8 mouse cellular contexts compared by ENCODE assay signal in the genomic region with DNA sequence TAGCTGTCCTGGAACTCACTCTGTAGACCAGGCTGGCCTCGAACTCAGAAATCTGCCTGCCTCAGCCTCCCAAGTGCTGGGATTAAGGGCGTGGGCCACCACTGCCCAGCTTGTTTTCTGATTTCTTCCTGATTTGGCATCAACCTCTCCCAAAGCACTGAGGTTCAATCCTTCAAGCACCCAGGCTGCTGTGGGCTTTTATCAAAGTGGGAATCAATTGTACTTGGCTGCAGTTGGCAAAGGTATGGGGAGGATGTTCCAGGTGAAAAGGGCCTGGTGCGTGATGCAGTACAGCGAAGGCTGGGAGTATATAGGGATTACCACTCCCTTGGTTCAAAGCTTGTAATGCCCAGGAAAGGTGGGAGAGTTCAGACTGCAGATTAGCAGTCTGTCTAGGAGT. TPM values are rescaled to one million over a fixed set of nuclear protein-coding genes. Genes with fewer than 3 reads are reported as not detected.
DNase-seq lines count a peak whose midpoint lies in the region; ATAC-seq and TF ChIP-seq lines count a peak whose summit lies in the region.

No protein-coding gene starts in this region.

- H3K4me1 ChIP-seq in neural tube, embryonic 11.5 days (ENCODE audit: control insufficient read depth, insufficient read depth, low read length), result peaks cover 15% of the 10 kb centered on the region
- peaks cover 78% of the 10 kb centered on the region for H3K4me1 ChIP-seq in liver, embryonic 12.5 days
- H3K4me1 ChIP-seq in stomach, embryonic 16.5 days (ENCODE audit: control insufficient read depth, insufficient read depth, low read length), result peaks cover 33% of the 10 kb centered on the region

- peak overlapping the region; percentile 76 for H3K4me3 ChIP-seq in gastrocnemius, adult 2 months
- no peak overlapping the region; the same call in 1 of the 2 replicates for H3K4me3 ChIP-seq in neural tube, embryonic 11.5 days (ENCODE audit: low read depth, low read length)
- peak overlapping the region; percentile 85 for H3K4me3 ChIP-seq in liver, embryonic 12.5 days
- H3K4me3 ChIP-seq in stomach, embryonic 16.5 days (replicated peaks; ENCODE audit: low read length), result peak overlapping the region; percentile 71

- no peak for DNase-seq in gastrocnemius, adult 2 months
- no peak for DNase-seq in gastrocnemius, postnatal 14 days
- no peak for DNase-seq in neural tube, embryonic 11.5 days (ENCODE audit: low spot score)
- DNase-seq in neural tube, embryonic 10.5 days (ENCODE audit: extremely low spot score, low spot score), result no peak
- no peak for DNase-seq in cerebellum, postnatal 14 days
- no peak for DNase-seq in gastrocnemius, adult 8-10 months (ENCODE audit: low spot score in 2 of 2)

- H3K36me3 ChIP-seq in neural tube, embryonic 11.5 days (ENCODE audit: control insufficient read depth, insufficient read depth, low read length), result peaks cover 14% of the 10 kb centered on the region
- H3K36me3 ChIP-seq in liver, embryonic 12.5 days, result peaks cover 34% of the 10 kb centered on the region
- H3K36me3 ChIP-seq in stomach, embryonic 16.5 days (ENCODE audit: control insufficient read depth, insufficient read depth, low read length), result peaks cover 3% of the 10 kb centered on the region; the same call in 1 of the 2 replicates

- WGBS in neural tube, embryonic 11.5 days, result 56% methylated on average over 4 of the region's 4 CpGs
- 53% methylated on average over 4 of the region's 4 CpGs for WGBS in liver, embryonic 12.5 days (ENCODE audit: insufficient replicate concordance)
- WGBS in stomach, embryonic 16.5 days, result 58% methylated on average over 4 of the region's 4 CpGs

- intact Hi-C loops in gastrocnemius, adult 2 months (cut with DNase I), result no loop called here
- intact Hi-C loops in gastrocnemius, postnatal 14 days (cut with DNase I; ENCODE audit: low total_unique reads), result no loop called here

- H3K27ac ChIP-seq in gastrocnemius, adult 2 months, result peak overlapping the region; percentile 76
- H3K27ac ChIP-seq in neural tube, embryonic 11.5 days (ENCODE audit: low read depth, low read length), result no peak overlapping the region
- peak overlapping the region; percentile 57 for H3K27ac ChIP-seq in liver, embryonic 12.5 days
- H3K27ac ChIP-seq in stomach, embryonic 16.5 days (ENCODE audit: low read length), result no peak overlapping the region

- ATAC-seq in neural tube, embryonic 11.5 days (ENCODE audit: insufficient read depth, low FRiP score, low TSS enrichment), result no peak
- ATAC-seq in liver, embryonic 12.5 days, result no peak
- ATAC-seq in stomach, embryonic 16.5 days (ENCODE audit: insufficient read depth, low FRiP score), result no peak

- H3K27me3 ChIP-seq in neural tube, embryonic 11.5 days (ENCODE audit: control insufficient read depth, insufficient read depth, low read length), result no peaks in the 10 kb centered on the region
- no peaks in the 10 kb centered on the region for H3K27me3 ChIP-seq in liver, embryonic 12.5 days (replicated peaks)
- H3K27me3 ChIP-seq in stomach, embryonic 16.5 days (ENCODE audit: control insufficient read depth, insufficient read depth, low read length), result no peaks in the 10 kb centered on the region

- H3K9me3 ChIP-seq in neural tube, embryonic 11.5 days (ENCODE audit: control insufficient read depth, low read length), result no peaks in the 10 kb centered on the region
- no peaks in the 10 kb centered on the region for H3K9me3 ChIP-seq in liver, embryonic 12.5 days (replicated peaks)
- H3K9me3 ChIP-seq in stomach, embryonic 16.5 days (replicated peaks; ENCODE audit: control insufficient read depth, low read length), result no peaks in the 10 kb centered on the region

- no peak for TF ChIP-seq CTCF in gastrocnemius, adult 2 months (IDR thresholded peaks at IDR 0.05)

- peak overlapping the region; percentile 56 for H3K4me2 ChIP-seq in neural tube, embryonic 11.5 days (ENCODE audit: low read depth)
- peak overlapping the region; percentile 94 for H3K4me2 ChIP-seq in liver, embryonic 12.5 days
- peak overlapping the region; percentile 72 for H3K4me2 ChIP-seq in stomach, embryonic 16.5 days (ENCODE audit: low read depth, low read length)

- no peak overlapping the region for H3K9ac ChIP-seq in neural tube, embryonic 11.5 days (ENCODE audit: low read length)
- peak overlapping the region; percentile 96; the same call in 1 of the 2 replicates for H3K9ac ChIP-seq in liver, embryonic 12.5 days
- H3K9ac ChIP-seq in stomach, embryonic 16.5 days (ENCODE audit: low read length), result peak overlapping the region; percentile 63; the same call in 1 of the 2 replicates

RNA-seq across cellular contexts. Expression of a gene that starts 0.5 kb away (rescaled TPM):
- 1 to 10 TPM; 6.6 to 7.5 TPM for total RNA-seq in gastrocnemius, adult 2 months (2021)
- total RNA-seq in gastrocnemius, postnatal 14 days (2021), result 1 to 10 TPM; 5.5 to 9.4 TPM
- polyA plus RNA-seq in neural tube, embryonic 11.5 days (2014; fragmentation: Nextera tagmentation; extraction: Ambion mirVana), result 194 and 219 TPM in 2 replicates
- 240 and 243 TPM in 2 replicates for polyA plus RNA-seq in liver, embryonic 12.5 days (2016; fragmentation: Nextera tagmentation; extraction: Ambion mirVana)
- 96.4 and 98.4 TPM in 2 replicates for polyA plus RNA-seq in stomach, embryonic 16.5 days (2015; fragmentation: Nextera tagmentation; extraction: Ambion mirVana)
- 1 to 10 TPM; 5.9 to 9.6 (median 7.8) TPM for total RNA-seq in gastrocnemius, adult 8-10 months (2022)

RNA-seq across cellular contexts. Expression of a gene that starts 3.0 kb away (rescaled TPM):
- total RNA-seq in gastrocnemius, adult 2 months (2021), result 10 to 100 TPM; 25.5 to 26.1 TPM
- 10 to 100 TPM; 21.5 to 24.1 TPM for total RNA-seq in gastrocnemius, postnatal 14 days (2021)
- polyA plus RNA-seq in neural tube, embryonic 11.5 days (2014; fragmentation: Nextera tagmentation; extraction: Ambion mirVana), result 44.8 and 48.8 TPM in 2 replicates
- 52.7 and 53.9 TPM in 2 replicates for polyA plus RNA-seq in liver, embryonic 12.5 days (2016; fragmentation: Nextera tagmentation; extraction: Ambion mirVana)
- 65.1 and 74.4 TPM in 2 replicates for polyA plus RNA-seq in stomach, embryonic 16.5 days (2015; fragmentation: Nextera tagmentation; extraction: Ambion mirVana)
- total RNA-seq in gastrocnemius, adult 8-10 months (2022), result 10 to 100 TPM; 22.8 to 25.8 (median 24.8) TPM

RNA-seq across cellular contexts. Expression of a gene that starts 24.2 kb away (rescaled TPM):
- total RNA-seq in gastrocnemius, adult 2 months (2021), result 10 to 100 TPM; 48.5 to 55.1 TPM
- total RNA-seq in gastrocnemius, postnatal 14 days (2021), result 10 to 100 TPM; 47.1 to 54.4 TPM
- 129 and 135 TPM in 2 replicates for polyA plus RNA-seq in neural tube, embryonic 11.5 days (2014; fragmentation: Nextera tagmentation; extraction: Ambion mirVana)
- polyA plus RNA-seq in liver, embryonic 12.5 days (2016; fragmentation: Nextera tagmentation; extraction: Ambion mirVana), result 4.6 and 5.0 TPM in 2 replicates
- 34.4 and 38.4 TPM in 2 replicates for polyA plus RNA-seq in stomach, embryonic 16.5 days (2015; fragmentation: Nextera tagmentation; extraction: Ambion mirVana)
- total RNA-seq in gastrocnemius, adult 8-10 months (2022), result 10 to 100 TPM; 66.1 to 68.8 (median 66.9) TPM

RNA-seq across cellular contexts. Expression of a gene that starts 57.3 kb away (rescaled TPM):
- total RNA-seq in gastrocnemius, adult 2 months (2021), result 10 to 100 TPM; 16.9 to 22.7 TPM
- 10 to 100 TPM; 17.8 to 18.2 TPM for total RNA-seq in gastrocnemius, postnatal 14 days (2021)
- polyA plus RNA-seq in neural tube, embryonic 11.5 days (2014; fragmentation: Nextera tagmentation; extraction: Ambion mirVana), result 22.9 and 28.4 TPM in 2 replicates
- polyA plus RNA-seq in liver, embryonic 12.5 days (2016; fragmentation: Nextera tagmentation; extraction: Ambion mirVana), result 37.6 and 40.0 TPM in 2 replicates
- polyA plus RNA-seq in stomach, embryonic 16.5 days (2015; fragmentation: Nextera tagmentation; extraction: Ambion mirVana), result 31.2 and 36.1 TPM in 2 replicates
- total RNA-seq in gastrocnemius, adult 8-10 months (2022), result 10 to 100 TPM; 21.1 to 25.9 (median 22.0) TPM

Comparison
In these comparisons a context has a peak if more than half of its experiments do, and no peak if none do; other contexts are left out.
1. H3K27ac ChIP-seq: peak in gastrocnemius, adult 2 months (single experiment) and liver, embryonic 12.5 days (single experiment); none in neural tube, embryonic 11.5 days (single experiment) and stomach, embryonic 16.5 days (single experiment).
2. Peak in every context shown above with its lines, with median percentiles within 50 percentile points of each other: H3K4me2 ChIP-seq.